8 mouse cellular contexts compared by ENCODE assay signal in the genomic region with DNA sequence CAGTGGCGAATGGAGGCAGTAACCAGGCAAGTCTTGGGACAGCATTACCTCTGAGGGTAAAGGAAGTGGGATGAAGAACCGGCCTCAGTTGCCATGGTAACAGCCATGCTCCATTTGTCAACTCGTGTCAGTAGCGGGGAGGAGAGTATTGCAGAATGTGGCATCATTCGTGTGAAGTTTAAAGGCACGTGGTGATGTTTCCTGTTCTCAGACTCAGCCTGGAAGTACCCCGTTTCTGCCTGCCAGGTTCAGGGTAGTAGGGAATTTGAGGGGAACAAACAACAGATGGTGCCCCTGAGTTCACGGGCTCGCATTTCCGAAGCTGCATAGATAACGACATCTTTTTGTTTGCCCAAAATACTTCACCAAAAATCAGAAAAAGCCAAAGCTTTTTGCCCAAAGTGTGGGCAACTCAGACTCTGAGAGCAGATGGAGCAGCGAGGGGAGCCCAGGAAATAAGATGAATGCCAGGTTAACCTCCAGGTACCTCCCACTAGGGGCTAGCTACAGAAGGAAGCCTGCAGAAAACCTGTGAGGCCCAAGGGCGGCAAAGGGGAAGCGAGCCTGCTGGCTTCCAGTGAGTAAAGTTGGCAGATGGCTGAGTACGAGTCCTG. TPM values are rescaled to one million over a fixed set of nuclear protein-coding genes. Genes with fewer than 3 reads are reported as not detected.
A peak's percentile ranks its signal among the peaks of the same experiment; 100 is the strongest.
DNase-seq lines count a peak whose midpoint lies in the region; ATAC-seq and TF ChIP-seq lines count a peak whose summit lies in the region.

No protein-coding gene starts in this region.

- H3K9ac ChIP-seq in midbrain, postnatal 0 days (replicated peaks; ENCODE audit: low read length, poor library complexity, severe bottlenecking): no peak overlapping the region

- intact Hi-C loops in left cerebral cortex, postnatal 25 days (cut with DNase I): no loop called here
- intact Hi-C loops in gastrocnemius, postnatal 36 days (cut with DNase I): no loop called here

- peaks cover 44% of the 10 kb centered on the region for H3K4me1 ChIP-seq in hindbrain, embryonic 10.5 days (replicated peaks)
- H3K4me1 ChIP-seq in midbrain, postnatal 0 days (ENCODE audit: insufficient read depth, low read length): peaks cover 12% of the 10 kb centered on the region; the same call in 1 of the 2 replicates

- no peak overlapping the region for H3K27ac ChIP-seq in hindbrain, embryonic 10.5 days
- H3K27ac ChIP-seq in midbrain, postnatal 0 days (ENCODE audit: low read depth, low read length): 0 out of 2 replicates have a peak overlapping the region, but pooled peaks have one; percentile 12

- H3K9me3 ChIP-seq in hindbrain, embryonic 10.5 days: no peaks in the 10 kb centered on the region
- no peaks in the 10 kb centered on the region for H3K9me3 ChIP-seq in midbrain, postnatal 0 days (ENCODE audit: low read length)

- H3K4me3 ChIP-seq in hindbrain, embryonic 10.5 days: 0 out of 2 replicates have a peak overlapping the region, but pooled peaks have one; percentile 18
- no peak overlapping the region for H3K4me3 ChIP-seq in midbrain, postnatal 0 days (ENCODE audit: low read depth, low read length)

- H3K4me2 ChIP-seq in midbrain, postnatal 0 days (ENCODE audit: low read depth, low read length, poor library complexity, severe bottlenecking): 0 out of 2 replicates have a peak overlapping the region, but pooled peaks have one; percentile 18

- no peaks in the 10 kb centered on the region for H3K36me3 ChIP-seq in hindbrain, embryonic 10.5 days
- H3K36me3 ChIP-seq in midbrain, postnatal 0 days (ENCODE audit: insufficient read depth, low read length): no peaks in the 10 kb centered on the region

- H3K27me3 ChIP-seq in hindbrain, embryonic 10.5 days (ENCODE audit: insufficient read depth, poor library complexity, severe bottlenecking): peaks cover 11% of the 10 kb centered on the region
- no peaks in the 10 kb centered on the region for H3K27me3 ChIP-seq in midbrain, postnatal 0 days (ENCODE audit: insufficient read depth, low read length)

- ATAC-seq in midbrain, postnatal 0 days (ENCODE audit: low FRiP score): peak; percentile 84

- 25% methylated on average over 15 of the region's 15 CpGs for WGBS in hindbrain, embryonic 10.5 days
- WGBS in midbrain, postnatal 0 days: 11% methylated on average over 15 of the region's 15 CpGs

- no peak for TF ChIP-seq CTCF in midbrain, postnatal 0 days (IDR thresholded peaks at IDR 0.05)

- peak; percentile 44 to 48 for DNase-seq in spleen, postnatal 36 days (ENCODE audit: low spot score in 2 of 2)
- no peak for DNase-seq in spleen, adult 12 weeks (ENCODE audit: low spot score)
- DNase-seq in cerebellum, postnatal 36 days: peak; percentile 73 to 74
- peak; percentile 73 for DNase-seq in hindbrain, embryonic 10.5 days (ENCODE audit: low spot score)
- peak; percentile 52 to 69 for DNase-seq in left cerebral cortex, postnatal 25 days (ENCODE audit: low spot score in 2 of 2)
- DNase-seq in midbrain, postnatal 0 days (ENCODE audit: low spot score): peak; percentile 87
- DNase-seq in gastrocnemius, postnatal 36 days: no peak
- no peak for DNase-seq in adipocyte (ENCODE audit: low spot score)

RNA-seq across cellular contexts. Expression of a gene that starts 50.3 kb away (rescaled TPM):
- not detected in 2 replicates for polyA plus RNA-seq in hindbrain, embryonic 10.5 days (2016; fragmentation: Nextera tagmentation; extraction: Ambion mirVana)
- not detected for total RNA-seq in left cerebral cortex, postnatal 25 days (2021)
- total RNA-seq in midbrain, postnatal 0 days (2014; rRNA removed): not detected in 2 replicates
- polyA plus RNA-seq in midbrain, postnatal 0 days (2015; fragmentation: Nextera tagmentation; extraction: Ambion mirVana): not detected in 2 replicates
- not detected for total RNA-seq in gastrocnemius, postnatal 36 days (2021)

RNA-seq across cellular contexts. Expression of a gene that starts 56.3 kb away (rescaled TPM):
- 8.0 and 9.4 TPM in 2 replicates for polyA plus RNA-seq in hindbrain, embryonic 10.5 days (2016; fragmentation: Nextera tagmentation; extraction: Ambion mirVana)
- total RNA-seq in left cerebral cortex, postnatal 25 days (2021): 10 to 100 TPM; 65.3 to 66.5 TPM
- total RNA-seq in midbrain, postnatal 0 days (2014; rRNA removed): 31.5 and 38.5 TPM in 2 replicates
- polyA plus RNA-seq in midbrain, postnatal 0 days (2015; fragmentation: Nextera tagmentation; extraction: Ambion mirVana): 3.9 and 5.3 TPM in 2 replicates
- 10 to 100 TPM; 25.3 to 29.4 TPM for total RNA-seq in gastrocnemius, postnatal 36 days (2021)

Comparison
In these comparisons a context has a peak if more than half of its experiments do, and no peak if none do; other contexts are left out.
1. DNase-seq: peak in spleen, postnatal 36 days (2 of 2), cerebellum, postnatal 36 days (2 of 2), hindbrain, embryonic 10.5 days (single experiment), left cerebral cortex, postnatal 25 days (2 of 2) and midbrain, postnatal 0 days (single experiment); none in spleen, adult 12 weeks (single experiment), gastrocnemius, postnatal 36 days (0 of 2) and adipocyte (single experiment).